Mouse (Mus musculus) neutrophil, adult 83 days (primary cell): ENCODE measurements around the gene Rab3ip. TPM values are rescaled to one million over a fixed set of nuclear protein-coding genes. Genes with fewer than 3 reads are reported as not detected.

ENCODE experiments used
- total RNA-seq, 2 experiments: library from RNA; stranded (reverse); gene quantifications; one replicate each; pipeline ENCODE4 v1.2.4; 2023

The Rab3ip gene
- total RNA-seq = 10 to 100 TPM in 1 of 2 experiments, 1 to 10 TPM in 1; 8.8 to 12.2 TPM

GRCm38 (mm10) chr10:116950009-116950769 lies at the start of gene Rab3ip:
TSS of gene Rab3ip (minus strand) at chr10:116950769.

DNA sequence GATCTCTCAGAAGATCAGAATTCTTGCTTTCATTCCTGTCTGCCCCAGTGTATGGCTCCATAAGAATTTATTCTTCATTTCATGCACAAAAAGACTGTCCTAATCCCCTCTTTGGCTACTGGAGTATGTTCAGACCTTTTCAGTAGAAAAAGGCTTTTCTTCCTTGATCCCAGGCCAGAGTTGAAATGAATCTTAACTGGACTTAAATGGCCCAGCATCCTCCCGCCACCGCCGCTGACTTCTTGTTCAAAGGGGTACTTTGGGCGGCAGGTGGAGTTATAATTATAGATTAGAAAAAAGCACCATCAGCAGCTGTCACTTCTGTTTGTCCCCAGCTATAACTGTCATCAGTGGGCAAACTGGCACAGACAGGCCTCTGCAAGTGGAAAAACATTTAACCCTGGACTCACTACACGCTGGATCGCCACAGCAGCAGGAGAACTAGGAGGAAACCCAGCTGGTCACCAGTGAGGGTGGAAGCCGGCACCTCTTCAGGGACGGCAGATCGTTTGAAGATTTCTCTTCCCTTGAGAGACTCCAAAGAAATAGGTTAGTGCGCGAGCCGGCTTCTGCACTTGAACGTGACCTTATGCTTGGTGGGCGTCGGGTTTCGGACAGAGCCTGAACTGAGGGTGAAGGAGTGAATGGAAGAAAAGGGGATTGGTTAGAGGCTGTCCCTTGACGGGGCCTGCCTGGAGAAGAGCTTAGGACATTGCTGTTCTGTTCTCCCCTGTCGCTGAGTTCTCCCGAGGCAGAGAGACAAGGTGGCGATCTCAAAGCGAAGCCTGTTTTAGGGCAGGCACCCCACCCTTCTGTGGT lies 35.9 kb upstream of the Rab3ip start, which contains the start of gene Best3:
TSS of gene Best3 (plus strand) at position 51 of the 819 bp plus-strand sequence.

DNA sequence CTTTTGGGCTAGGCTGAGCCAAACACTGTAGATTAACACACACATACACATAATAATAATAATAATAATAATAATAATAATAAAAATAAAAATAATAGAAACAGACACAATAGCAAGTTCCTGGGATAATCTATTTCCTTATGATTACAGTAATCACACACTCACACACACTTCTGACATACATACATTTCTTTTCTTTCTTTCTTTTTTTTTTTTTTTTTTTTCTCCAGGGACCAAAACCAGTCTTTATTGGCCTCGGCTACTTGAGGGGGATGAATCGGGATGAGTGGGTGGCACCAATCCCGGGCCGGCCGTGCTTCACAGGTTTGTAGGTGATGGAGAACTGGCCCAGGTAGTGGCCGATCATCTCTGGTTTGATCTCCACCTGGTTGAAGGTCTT lies 21.9 kb upstream of the Rab3ip start, which contains the start of gene Gm10271:
TSS of gene Gm10271 (minus strand) at position 101 of the 400 bp plus-strand sequence.

DNA sequence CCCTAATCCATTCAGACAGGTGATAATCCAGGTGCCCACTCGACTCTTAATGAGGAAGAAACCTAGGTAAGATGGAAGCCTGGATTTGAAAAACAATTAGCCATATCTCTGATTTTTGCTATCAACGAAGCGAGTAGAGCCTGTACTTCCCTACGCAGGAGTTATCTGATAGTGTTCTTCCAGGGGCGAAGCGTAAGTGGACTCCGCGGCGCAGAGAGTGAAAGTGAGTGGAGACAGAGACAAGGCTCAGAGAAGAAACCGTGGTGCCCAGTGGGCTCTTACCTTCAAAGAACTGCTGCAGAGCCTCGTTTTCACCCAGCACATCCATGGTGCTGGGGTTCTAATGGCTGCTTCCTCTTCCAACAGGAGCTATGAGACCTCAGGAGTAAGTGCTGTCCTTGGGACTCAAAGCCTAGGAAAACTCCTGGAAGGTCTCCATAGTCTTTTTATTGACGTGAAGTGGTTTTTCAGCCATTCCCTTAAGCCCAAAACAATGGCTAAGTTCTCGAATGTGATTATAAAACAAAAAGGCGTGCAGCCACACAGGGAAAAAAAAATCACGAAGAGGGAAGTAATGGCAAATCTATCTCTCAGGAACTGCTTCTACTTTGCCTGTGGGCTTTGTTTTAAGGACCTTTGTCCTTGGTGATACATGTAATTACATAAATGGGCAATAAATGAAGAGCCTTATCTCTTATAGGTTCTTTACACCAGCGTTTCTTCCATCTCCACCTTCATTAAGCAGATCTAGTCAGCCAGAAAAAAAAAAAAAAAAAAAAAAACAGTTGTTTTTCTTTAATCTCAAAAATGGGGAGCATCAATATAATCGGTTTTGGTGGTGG lies 54.0 kb downstream of the Rab3ip start, which contains the start of gene Myrfl:
TSS of gene Myrfl (minus strand) at position 584 of the 842 bp plus-strand sequence.

Other genes with a start within 250 kb of the Rab3ip start
- not detected for gene Myrfl, start 53.9 kb downstream of the Rab3ip start, total RNA-seq
- not detected for gene Gm10271, start 21.8 kb upstream of the Rab3ip start, total RNA-seq
- gene Best3, start 35.5 kb upstream of the Rab3ip start, total RNA-seq = not detected
- not detected for gene Lrrc10, start 94.6 kb upstream of the Rab3ip start, total RNA-seq
- 10 to 100 TPM; 95.2 to 99.1 TPM for gene Cct2, start 113.0 kb upstream of the Rab3ip start, total RNA-seq
- 10 to 100 TPM; 13.1 to 16.6 TPM for gene Frs2, start 197.8 kb upstream of the Rab3ip start, total RNA-seq